Mouse (Mus musculus) bone marrow macrophage, adult 2 months (primary cell): ENCODE data around the gene Nup210l.

Source experiments
- CTCF ChIP-seq: IDR thresholded peaks from 2 replicates; pipeline ENCODE4 v1.5.1; 2012; ENCODE audit warnings: low read depth, mild to moderate bottlenecking, low read length, moderate library complexity
- POLR2A ChIP-seq: IDR thresholded peaks from 2 replicates; pipeline ENCODE4 v1.6.1; 2012; ENCODE audit warnings: mild to moderate bottlenecking, low read depth, low read length, borderline replicate concordance

DNA sequence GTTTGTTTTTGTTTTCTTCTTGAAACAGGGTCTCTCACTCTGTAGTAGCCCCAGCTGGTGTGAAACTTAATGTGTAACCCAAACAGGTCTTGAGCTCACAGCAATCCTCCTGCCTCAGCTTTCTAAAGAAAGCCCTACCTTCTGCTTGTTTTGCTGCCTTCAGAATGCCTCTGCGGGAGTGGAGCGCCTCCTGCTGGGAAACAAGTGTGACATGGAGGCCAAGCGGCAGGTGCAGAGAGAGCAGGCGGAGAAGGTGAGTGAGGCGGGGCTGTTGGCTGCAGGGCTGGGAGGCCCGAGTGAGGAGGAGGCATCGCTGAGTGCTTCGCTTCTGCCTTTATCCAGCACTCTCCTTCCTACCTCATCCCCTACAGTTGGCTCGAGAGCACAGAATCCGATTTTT is 120.4 kb downstream of the Nup210l start:
- TF ChIP-seq CTCF = no peak
- TF ChIP-seq POLR2A = no peak
